Mouse (Mus musculus) forebrain, postnatal 0 days (tissue): ENCODE results near the gene Pcyt2. TPM values are rescaled to one million over a fixed set of nuclear protein-coding genes. Genes with fewer than 3 reads are reported as not detected.

Source experiments
- ATAC-seq: fragments of 200-750 bp; cut with Nextera tagmentation; 2 replicates; pipeline ENCODE4 v1.8.0; 2017; ENCODE audit warnings: mild to moderate bottlenecking, moderate library complexity
- DNase-seq: peaks from one replicate; pipeline ENCODE4 v3.0.0-alpha.2; 2015
- H3K27ac ChIP-seq: fragments of 300-500 bp; sonication (generic); 2 replicates; pipeline ENCODE4 v1.5.1; 2014; ENCODE audit warnings: low read depth, mild to moderate bottlenecking, antibody characterized with exemption, low read length, moderate library complexity, mixed read lengths
- H3K27me3 ChIP-seq: fragments of 300-500 bp; sonication (generic); 2 replicates; pipeline ENCODE4 v1.6.1; 2014; ENCODE audit warnings: mild to moderate bottlenecking, low read length, mixed read lengths; ENCODE audit not compliant: insufficient read depth
- H3K36me3 ChIP-seq: fragments of 300-500 bp; sonication (generic); 2 replicates; pipeline ENCODE4 v1.6.1; 2014; ENCODE audit warnings: mild to moderate bottlenecking, moderate library complexity; ENCODE audit not compliant: insufficient read depth
- H3K4me1 ChIP-seq: fragments of 300-500 bp; sonication (generic); 2 replicates; pipeline ENCODE4 v1.6.1; 2014; ENCODE audit warnings: antibody characterized with exemption; ENCODE audit not compliant: insufficient read depth
- H3K4me2 ChIP-seq: fragments of 300-500 bp; sonication (generic); 2 replicates; pipeline ENCODE4 v1.6.1; 2014; ENCODE audit warnings: low read depth, mild to moderate bottlenecking, moderate library complexity
- H3K4me3 ChIP-seq: fragments of 300-500 bp; sonication (generic); 2 replicates; pipeline ENCODE4 v1.5.1; 2014; ENCODE audit warnings: low read depth, low read length, mixed read lengths
- H3K9ac ChIP-seq: fragments of 300-500 bp; sonication (generic); 2 replicates; pipeline ENCODE4 v1.6.1; 2014; ENCODE audit warnings: mild to moderate bottlenecking
- H3K9me3 ChIP-seq: fragments of 300-500 bp; sonication (generic); 2 replicates; pipeline ENCODE4 v1.6.1; 2016; ENCODE audit warnings: low read length
- CTCF ChIP-seq: sonication (generic); IDR thresholded peaks from 2 replicates; pipeline ENCODE4 v1.5.1; 2016; ENCODE audit warnings: antibody characterized with exemption, control low read depth, low read depth
- WGBS: fragments of 180-500 bp; shearing (Covaris S2); extraction: QIAGEN DNeasy Blood & Tissue Kit; methylation state at CpG from one replicate; pipeline ENCODE4 v1.1.7; 2014; 5-methylcytosine and 5-hydroxymethylcytosine counted together
- polyA plus RNA-seq: library from polyadenylated mRNA; unstranded; fragments of >200 nt; fragmentation: Nextera tagmentation; extraction: Ambion mirVana; gene quantifications from 2 replicates; pipeline ENCODE4 v1.2.1, GENCODE M21; 2015
- total RNA-seq: library from RNA; depleted of rRNA; stranded (reverse); fragments of >200 nt; gene quantifications from 2 replicates; pipeline ENCODE4 v1.2.3, GENCODE M21; 2014

Pcyt2 gene
- total and polyA plus RNA-seq, 2 experiments from 2014 or later, result 102 to 117 TPM

DNA sequence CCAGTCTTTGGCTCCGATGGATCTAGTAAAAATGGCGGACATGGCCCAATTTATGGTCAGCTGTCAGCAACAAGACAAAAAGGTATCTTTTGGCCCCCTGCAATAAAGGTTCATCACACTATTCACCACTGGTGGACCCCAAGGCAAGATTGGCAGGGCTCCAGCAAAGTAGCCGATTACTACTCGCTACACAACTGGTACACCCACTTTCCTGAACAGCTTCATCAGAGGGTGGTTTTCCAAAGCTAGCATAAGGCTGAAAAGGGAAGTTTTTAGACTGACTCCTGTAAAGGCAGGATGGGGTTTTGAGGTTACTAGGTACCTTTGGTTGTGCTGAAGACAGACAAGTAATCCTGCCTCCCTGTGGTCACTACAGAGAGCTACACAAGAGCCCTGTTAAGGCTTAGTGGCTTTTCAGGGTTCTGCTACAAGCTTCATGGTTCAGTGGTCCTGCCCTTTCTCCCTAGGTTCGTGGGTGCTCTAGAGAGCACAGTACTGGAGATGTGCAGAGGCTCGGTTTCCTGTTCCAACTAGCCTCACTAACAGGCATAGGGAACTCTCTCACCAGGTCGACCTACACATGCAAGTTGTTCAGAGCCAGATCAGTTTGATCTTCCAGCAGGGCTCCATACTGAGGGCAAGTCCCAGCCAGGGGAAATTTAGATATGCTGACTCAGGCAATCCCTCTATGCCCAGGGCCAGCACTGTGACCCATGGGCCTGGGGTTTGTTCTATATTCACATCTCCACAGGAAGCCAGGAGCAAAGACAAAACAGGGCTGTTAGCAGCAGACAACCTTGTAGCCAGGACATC is 40.3 kb downstream of the Pcyt2 start:
- TF ChIP-seq CTCF, result peak; percentile 60
- no peak for ATAC-seq

GRCm38 (mm10) chr11:120576365-120576981 is 41.3 kb downstream of the Pcyt2 start:
- DNase-seq (peak; percentile 3), ATAC-seq (no peak)
- H3K9ac ChIP-seq, result no peak overlapping the region
- no peaks in the 10 kb centered on the region for H3K27me3 ChIP-seq
- peaks cover 12% of the 10 kb centered on the region for H3K4me1 ChIP-seq
- WGBS, result 94% methylated on average over 3 of the region's 3 CpGs
- no peak overlapping the region for H3K4me3 ChIP-seq
- no peak overlapping the region for H3K27ac ChIP-seq
- TF ChIP-seq CTCF, result no peak
- peaks cover 26% of the 10 kb centered on the region for H3K36me3 ChIP-seq
- H3K9me3 ChIP-seq, result no peaks in the 10 kb centered on the region
- no peak overlapping the region for H3K4me2 ChIP-seq

More for the DNA sequence above, 40.3 kb downstream of the Pcyt2 start:
- WGBS, result 76% methylated on average over 7 of the region's 7 CpGs
- Histone ChIP-seq H3K9me3 (no peaks in the 10 kb centered on the region), H3K36me3 (peaks cover 26% of the 10 kb centered on the region), H3K4me3 (no peak overlapping the region), H3K4me2 (no peak overlapping the region), H3K4me1 (peaks cover 12% of the 10 kb centered on the region), H3K9ac (no peak overlapping the region), H3K27me3 (no peaks in the 10 kb centered on the region), H3K27ac (no peak overlapping the region)
- peak; percentile 54 for DNase-seq

DNA sequence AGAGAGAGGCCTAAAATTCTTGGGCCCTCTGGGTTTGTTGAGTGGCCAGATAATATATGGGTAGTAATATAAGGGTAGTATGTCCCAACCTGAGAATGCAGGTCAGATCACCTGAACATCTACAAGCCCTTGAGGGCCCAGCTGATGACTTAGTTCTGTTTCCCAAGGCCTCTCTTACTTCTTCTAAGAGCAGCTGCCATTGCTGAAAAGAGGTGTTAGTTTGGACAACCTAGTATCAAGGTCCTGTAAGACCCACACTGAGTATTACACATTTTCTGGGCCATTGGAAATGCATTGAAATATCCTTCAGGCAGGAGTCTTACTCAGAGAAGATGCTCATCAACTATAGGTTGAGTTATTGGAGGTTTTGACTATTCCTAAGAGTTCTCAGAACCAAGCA is 41.8 kb downstream of the Pcyt2 start:
- no peak for ATAC-seq
- Histone ChIP-seq H3K27me3 (no peaks in the 10 kb centered on the region), H3K4me1 (peaks cover 12% of the 10 kb centered on the region), H3K36me3 (peaks cover 31% of the 10 kb centered on the region), H3K9me3 (no peaks in the 10 kb centered on the region), H3K4me2 (no peak overlapping the region), H3K27ac (no peak overlapping the region), H3K4me3 (no peak overlapping the region), H3K9ac (no peak overlapping the region)
- TF ChIP-seq CTCF, result no peak
- no peak for DNase-seq

- 81% methylated on average over 2 of the region's 2 CpGs for WGBS
- no peak for TF ChIP-seq CTCF
These were observed 42.7 kb downstream of the Pcyt2 start for GRCm38 (mm10) chr11:120575046-120575445.

GRCm38 (mm10) chr11:120574278-120574600 is 43.5 kb downstream of the Pcyt2 start:
- no peak for ATAC-seq
- WGBS, result 43% methylated on average over 5 of the region's 5 CpGs
- H3K4me1 ChIP-seq, result 0 out of 2 replicates have a peak, but pooled peaks cover 7% of the 10 kb centered on the region
- no peak for DNase-seq
- no peak overlapping the region for H3K27ac ChIP-seq
- peaks cover 40% of the 10 kb centered on the region for H3K36me3 ChIP-seq
- 0 out of 2 replicates have a peak overlapping the region, but pooled peaks have one; percentile 72 for H3K9ac ChIP-seq
- peak overlapping the region; percentile 73 for H3K4me2 ChIP-seq
- no peaks in the 10 kb centered on the region for H3K27me3 ChIP-seq
- H3K9me3 ChIP-seq, result no peaks in the 10 kb centered on the region
- peak overlapping the region; percentile 71; the same call in 1 of the 2 replicates for H3K4me3 ChIP-seq
- TF ChIP-seq CTCF, result no peak

More at GRCm38 (mm10) chr11:120575046-120575445, 42.7 kb downstream of the Pcyt2 start:
- Histone ChIP-seq H3K36me3 (peaks cover 40% of the 10 kb centered on the region), H3K4me2 (no peak overlapping the region), H3K9ac (no peak overlapping the region), H3K27ac (no peak overlapping the region), H3K4me1 (peaks cover 9% of the 10 kb centered on the region), H3K27me3 (no peaks in the 10 kb centered on the region), H3K4me3 (no peak overlapping the region), H3K9me3 (no peaks in the 10 kb centered on the region)
- DNase-seq, result no peak
- ATAC-seq, result no peak

DNA sequence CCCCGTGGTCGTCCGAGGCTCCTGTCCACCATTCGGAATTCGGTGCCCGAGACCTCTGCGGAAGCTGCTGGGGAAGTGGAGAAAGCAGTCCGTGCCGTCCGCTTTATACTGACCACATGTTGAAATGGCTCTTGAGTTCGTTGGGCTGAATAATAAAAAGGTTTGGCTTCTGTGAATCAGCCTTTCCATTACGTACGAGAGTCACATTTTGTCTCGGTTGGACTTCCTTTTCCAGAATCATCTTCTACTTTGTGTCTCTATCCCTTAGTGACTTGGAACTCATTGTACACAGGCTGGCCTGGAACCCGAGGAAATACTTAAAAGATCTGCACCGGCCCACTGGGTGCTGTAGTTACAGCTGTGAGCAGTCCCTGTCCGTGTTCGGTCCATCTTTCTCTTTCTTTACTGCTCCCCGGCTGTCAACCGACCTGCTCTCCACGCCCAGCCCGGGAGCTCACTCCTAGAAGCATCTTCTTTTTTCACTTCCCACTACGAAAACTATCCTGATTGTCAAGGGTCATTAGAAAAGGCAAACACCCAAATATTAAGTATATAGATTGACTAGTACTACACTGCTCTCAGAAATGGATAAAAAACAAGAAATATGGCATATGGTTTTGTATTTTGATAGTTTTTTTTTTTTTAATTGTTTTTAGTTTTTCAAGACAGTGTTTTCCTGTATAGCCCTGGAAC is 44.0 kb downstream of the Pcyt2 start:
- 0 out of 2 replicates have a peak, but pooled peaks cover 7% of the 10 kb centered on the region for H3K4me1 ChIP-seq
- H3K4me2 ChIP-seq, result peak overlapping the region; percentile 73
- H3K27ac ChIP-seq, result peak overlapping the region; percentile 84
- no peak for TF ChIP-seq CTCF
- 0% methylated on average over 23 of the region's 23 CpGs for WGBS
- H3K9me3 ChIP-seq, result no peaks in the 10 kb centered on the region
- ATAC-seq, result peak; percentile 1; the same call in 1 of the 2 replicates
- H3K9ac ChIP-seq, result peak overlapping the region; percentile 72
- peaks cover 36% of the 10 kb centered on the region for H3K36me3 ChIP-seq
- peak overlapping the region; percentile 71 for H3K4me3 ChIP-seq
- H3K27me3 ChIP-seq, result no peaks in the 10 kb centered on the region
- DNase-seq, result no peak
